Comparison of ENCODE assay signal across 25 mouse cellular contexts in genomic region chr2:26225242-26225641, GRCm38 (mm10). TPM values are rescaled to one million over a fixed set of nuclear protein-coding genes. Genes with fewer than 3 reads are reported as not detected.
A peak's percentile ranks its signal among the peaks of the same experiment; 100 is the strongest.
DNase-seq lines count a peak whose midpoint lies in the region; ATAC-seq and TF ChIP-seq lines count a peak whose summit lies in the region.
"Had no signal": no experiment of that assay in that cellular context is flagged by ENCODE, and none has a peak within 500 bp of the region (broad histone marks: within the 10 kb centered on the region; RNA-seq: fewer than 3 reads in every experiment).

No protein-coding gene starts in this region.

- no peaks in the 10 kb centered on the region for H3K27me3 ChIP-seq in limb, embryonic 12.5 days
- H3K27me3 ChIP-seq in limb, embryonic 10.5 days (ENCODE audit: low read depth, poor library complexity, severe bottlenecking): no peaks in the 10 kb centered on the region
- H3K27me3 ChIP-seq in intestine, embryonic 16.5 days (replicated peaks; ENCODE audit: control insufficient read depth, insufficient read depth, low read length): no peaks in the 10 kb centered on the region
- H3K27me3 ChIP-seq in thymus, adult 2 months (ENCODE audit: control insufficient read depth, insufficient read depth, low read length): no peaks in the 10 kb centered on the region
- H3K27me3 ChIP-seq: embryonic facial prominence, embryonic 12.5 days; forebrain, embryonic 13.5 days; heart, embryonic 12.5 days had no signal

- DNase-seq in limb, embryonic 10.5 days (ENCODE audit: low spot score): no peak
- DNase-seq in thymus, adult 2 months: peak; percentile 35
- DNase-seq in thymus, postnatal 25 days: peak; percentile 38
- DNase-seq in retina, embryonic 14.5 days (ENCODE audit: low spot score): no peak
- DNase-seq in urinary bladder, adult 2 months (ENCODE audit: low spot score): no peak
- DNase-seq: adrenal gland, adult 8-10 months; adrenal gland, postnatal 36 days; B cell, adult 2 months; cerebellum, adult 2 months; cerebellum, postnatal 10 days; forebrain, postnatal 0 days; gastrocnemius, postnatal 14 days; heart, postnatal 36 days had no signal

- TF ChIP-seq CTCF in thymus, adult 2 months (IDR thresholded peaks at IDR 0.05; ENCODE audit: borderline replicate concordance, control insufficient read depth, extremely low read depth, insufficient read depth, low read length, poor library complexity): no peak

- peaks cover 49% of the 10 kb centered on the region for H3K36me3 ChIP-seq in limb, embryonic 12.5 days
- peaks cover 50% of the 10 kb centered on the region for H3K36me3 ChIP-seq in limb, embryonic 10.5 days
- H3K36me3 ChIP-seq in intestine, embryonic 16.5 days (ENCODE audit: control insufficient read depth, insufficient read depth, low read length): peaks cover 9% of the 10 kb centered on the region
- H3K36me3 ChIP-seq in thymus, adult 2 months (ENCODE audit: control insufficient read depth, insufficient read depth, low read length): peaks cover 9% of the 10 kb centered on the region; the same call in 1 of the 2 replicates

- H3K27ac ChIP-seq in limb, embryonic 12.5 days: 0 out of 2 replicates have a peak overlapping the region, but pooled peaks have one; percentile 4
- H3K27ac ChIP-seq in limb, embryonic 10.5 days: no peak overlapping the region
- no peak overlapping the region for H3K27ac ChIP-seq in intestine, embryonic 16.5 days (ENCODE audit: low read length)
- no peak overlapping the region for H3K27ac ChIP-seq in thymus, adult 2 months (ENCODE audit: control insufficient read depth, insufficient read depth, low read length)
- H3K27ac ChIP-seq: embryonic facial prominence, embryonic 12.5 days; forebrain, embryonic 13.5 days had no signal

- WGBS in limb, embryonic 12.5 days: 83% methylated on average over 4 of the region's 4 CpGs
- 89% methylated on average over 4 of the region's 4 CpGs for WGBS in limb, embryonic 10.5 days
- 91% methylated on average over 4 of the region's 4 CpGs for WGBS in intestine, embryonic 16.5 days
- 13% methylated on average over 4 of the region's 4 CpGs for WGBS in thymus, adult 2 months

- no peak overlapping the region for H3K9ac ChIP-seq in limb, embryonic 12.5 days (replicated peaks)
- no peak overlapping the region for H3K9ac ChIP-seq in intestine, embryonic 16.5 days (ENCODE audit: low read depth, low read length)
- H3K9ac ChIP-seq: embryonic facial prominence, embryonic 12.5 days; forebrain, embryonic 13.5 days; forebrain, postnatal 0 days; heart, embryonic 12.5 days had no signal

- H3K9me3 ChIP-seq in limb, embryonic 12.5 days: no peaks in the 10 kb centered on the region
- H3K9me3 ChIP-seq in limb, embryonic 10.5 days (replicated peaks): no peaks in the 10 kb centered on the region
- H3K9me3 ChIP-seq in intestine, embryonic 16.5 days (ENCODE audit: control insufficient read depth, low read length): no peaks in the 10 kb centered on the region
- H3K9me3 ChIP-seq: embryonic facial prominence, embryonic 12.5 days; forebrain, embryonic 13.5 days; G1E; heart, embryonic 12.5 days had no signal

- no peak overlapping the region for H3K4me2 ChIP-seq in limb, embryonic 12.5 days
- no peak overlapping the region for H3K4me2 ChIP-seq in intestine, embryonic 16.5 days (ENCODE audit: low read depth, low read length)
- H3K4me2 ChIP-seq: embryonic facial prominence, embryonic 12.5 days; forebrain, embryonic 13.5 days; heart, embryonic 12.5 days had no signal

- no peaks in the 10 kb centered on the region for H3K4me1 ChIP-seq in limb, embryonic 12.5 days (replicated peaks)
- peaks cover 8% of the 10 kb centered on the region for H3K4me1 ChIP-seq in limb, embryonic 10.5 days
- H3K4me1 ChIP-seq in intestine, embryonic 16.5 days (ENCODE audit: control insufficient read depth, insufficient read depth, low read length): no peaks in the 10 kb centered on the region
- peaks cover 12% of the 10 kb centered on the region for H3K4me1 ChIP-seq in thymus, adult 2 months (replicated peaks; ENCODE audit: control insufficient read depth, insufficient read depth, low read length)
- H3K4me1 ChIP-seq: embryonic facial prominence, embryonic 12.5 days; forebrain, embryonic 13.5 days; heart, embryonic 12.5 days had no signal

- H3K4me3 ChIP-seq in limb, embryonic 12.5 days (replicated peaks): no peak overlapping the region
- H3K4me3 ChIP-seq in limb, embryonic 10.5 days: no peak overlapping the region
- H3K4me3 ChIP-seq in intestine, embryonic 16.5 days (ENCODE audit: low read length): no peak overlapping the region
- no peak overlapping the region for H3K4me3 ChIP-seq in thymus, adult 2 months (ENCODE audit: control insufficient read depth, insufficient read depth, low read length)
- H3K4me3 ChIP-seq: embryonic facial prominence, embryonic 12.5 days; forebrain, embryonic 13.5 days; heart, embryonic 12.5 days had no signal

- no peak for TF ChIP-seq POLR2A in thymus, adult 2 months (IDR thresholded peaks at IDR 0.05; ENCODE audit: control insufficient read depth, extremely low read depth, insufficient read depth, low read length, poor library complexity)

- no peak for ATAC-seq in limb, embryonic 12.5 days (ENCODE audit: insufficient number of reproducible peaks, insufficient read depth, low FRiP score, low TSS enrichment, low read depth)
- peak; percentile 75 for ATAC-seq in intestine, embryonic 16.5 days
- ATAC-seq in erythroid progenitor cell, adult 5-6 weeks (replicated peaks; ENCODE audit: low FRiP score, poor library complexity, severe bottlenecking): no peak
- ATAC-seq: CD4-positive, CD25-positive, alpha-beta regulatory T cell, adult 4 months; forebrain, embryonic 13.5 days; forebrain, postnatal 0 days had no signal

RNA-seq across cellular contexts. Expression of gene Qsox2, which starts 12.1 kb away (rescaled TPM):
- polyA plus RNA-seq in limb, embryonic 12.5 days (2016; fragmentation: Nextera tagmentation; extraction: Ambion mirVana): 16.1 TPM in 2 replicates
- polyA plus RNA-seq in limb, embryonic 10.5 days (2016; fragmentation: Nextera tagmentation; extraction: Ambion mirVana): 14.7 and 16.1 TPM in 2 replicates
- 23.8 and 25.1 TPM in 2 replicates for polyA plus RNA-seq in intestine, embryonic 16.5 days (2015; fragmentation: Nextera tagmentation; extraction: Ambion mirVana)
- 18.3 and 22.7 TPM in 2 replicates for polyA plus RNA-seq in thymus, adult 2 months (2012; rRNA removed)
- polyA plus RNA-seq in urinary bladder, adult 2 months (2012; rRNA removed): 19.1 and 20.6 TPM in 2 replicates
- total RNA-seq in erythroid progenitor cell, adult 5-6 weeks (2015; ENCODE audit: low replicate concordance): 1.8 and 4.6 TPM in 2 replicates
- 2.7 and 4.7 TPM in 2 replicates for total RNA-seq in erythroid progenitor cell, adult 5-6 weeks (2017; ENCODE audit: low replicate concordance)

RNA-seq across cellular contexts. Expression of gene Lhx3, which starts 17.2 kb away (rescaled TPM):
- polyA plus RNA-seq in limb, embryonic 12.5 days (2016; fragmentation: Nextera tagmentation; extraction: Ambion mirVana): not detected in 2 replicates
- polyA plus RNA-seq in limb, embryonic 10.5 days (2016; fragmentation: Nextera tagmentation; extraction: Ambion mirVana): 0.18 TPM in 1 of 2 replicates, not detected in the other
- 0.09 TPM in 1 of 2 replicates, not detected in the other for polyA plus RNA-seq in intestine, embryonic 16.5 days (2015; fragmentation: Nextera tagmentation; extraction: Ambion mirVana)
- polyA plus RNA-seq in thymus, adult 2 months (2012; rRNA removed): 0.19 and 0.47 TPM in 2 replicates
- polyA plus RNA-seq in urinary bladder, adult 2 months (2012; rRNA removed): 0.03 TPM in 1 of 2 replicates, not detected in the other
- total RNA-seq in erythroid progenitor cell, adult 5-6 weeks (2015; ENCODE audit: low replicate concordance): not detected in 2 replicates
- not detected in 2 replicates for total RNA-seq in erythroid progenitor cell, adult 5-6 weeks (2017; ENCODE audit: low replicate concordance)
- total RNA-seq: forebrain, postnatal 0 days; G1E; gastrocnemius, adult 18-20 months; gastrocnemius, postnatal 14 days; heart, adult 8-10 months; heart, postnatal 36 days had no signal
- polyA plus RNA-seq: CD4-positive, CD25-positive, alpha-beta regulatory T cell, adult 4 months; cortical plate, adult 2 months; forebrain, postnatal 0 days; G1E; heart, embryonic 12.5 days; heart, postnatal 0 days had no signal

Comparison
In these comparisons a context has a peak if more than half of its experiments do, and no peak if none do; other contexts are left out.
1. DNase-seq: peak in thymus, adult 2 months (single experiment) and thymus, postnatal 25 days (single experiment); none in limb, embryonic 10.5 days (single experiment), retina, embryonic 14.5 days (single experiment) and urinary bladder, adult 2 months (single experiment).